Mouse (Mus musculus): Measurements from ENCODE around the gene Matk. TPM values are rescaled to one million over a fixed set of nuclear protein-coding genes. Genes with fewer than 3 reads are reported as not detected.

The Matk gene
- polyA plus RNA-seq, 1 experiment from 2014 or later: 37.6 TPM

DNA sequence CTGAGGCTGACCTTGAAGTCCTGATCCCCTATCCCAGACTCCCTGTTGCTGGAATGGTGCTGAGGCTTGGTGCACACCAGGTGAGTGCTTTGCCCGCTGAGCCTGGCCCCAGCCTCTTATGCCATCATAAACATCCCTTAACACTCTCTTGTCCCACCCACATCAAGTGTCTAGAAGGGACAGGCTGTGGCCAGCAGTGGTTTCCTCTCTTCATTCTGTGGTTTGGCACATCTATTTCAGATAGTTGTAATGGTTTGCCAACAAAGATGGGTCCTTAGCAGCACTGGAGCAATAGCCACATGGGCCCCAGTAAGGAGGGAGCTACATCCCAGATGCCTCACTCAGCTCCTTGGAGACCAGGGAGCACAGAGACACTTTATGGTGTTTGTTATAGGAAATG, 2.2 kb downstream of the Matk start:
- Histone ChIP-seq H3K9ac (replicated peaks; ENCODE audit: low read depth, low read length) (no peak overlapping the region), H3K27ac (ENCODE audit: low read depth, low read length) (no peak overlapping the region), H3K4me1 (ENCODE audit: control insufficient read depth, insufficient read depth, low read length) (peaks cover 18% of the 10 kb centered on the region), H3K4me2 (ENCODE audit: low read depth, low read length) (no peak overlapping the region), H3K27me3 (ENCODE audit: control insufficient read depth, insufficient read depth, low read length) (peaks cover 35% of the 10 kb centered on the region), H3K4me3 (ENCODE audit: low read depth, low read length) (no peak overlapping the region), H3K36me3 (ENCODE audit: control insufficient read depth, insufficient read depth, low read length) (0 out of 2 replicates have a peak, but pooled peaks cover 7% of the 10 kb centered on the region), H3K9me3 (ENCODE audit: control insufficient read depth, low read length) (no peaks in the 10 kb centered on the region)
- no peak for ATAC-seq (ENCODE audit: low read depth)
- WGBS: 50% methylated on average over 1 of the region's 1 CpGs

- Histone ChIP-seq H3K27me3 (ENCODE audit: control insufficient read depth, insufficient read depth, low read length) (peaks cover 31% of the 10 kb centered on the region), H3K36me3 (ENCODE audit: control insufficient read depth, insufficient read depth, low read length) (no peaks in the 10 kb centered on the region), H3K4me3 (ENCODE audit: low read depth, low read length) (peak overlapping the region; percentile 39), H3K4me2 (ENCODE audit: low read depth, low read length) (peak overlapping the region; percentile 79), H3K9me3 (ENCODE audit: control insufficient read depth, low read length) (no peaks in the 10 kb centered on the region), H3K4me1 (ENCODE audit: control insufficient read depth, insufficient read depth, low read length) (peaks cover 18% of the 10 kb centered on the region), H3K9ac (replicated peaks; ENCODE audit: low read depth, low read length) (peak overlapping the region; percentile 49), H3K27ac (ENCODE audit: low read depth, low read length) (no peak overlapping the region)
- ATAC-seq (ENCODE audit: low read depth): 0 out of 2 replicates have a peak, but pooled peaks have one; percentile 13
- 2% methylated on average over 62 of the region's 62 CpGs for WGBS
Observed at GRCm38 (mm10) chr10:81257158-81258039, 4.7 kb downstream of the Matk start.

GRCm38 (mm10) chr10:81259225-81259884, 6.6 kb downstream of the Matk start:
- Histone ChIP-seq H3K4me3 (ENCODE audit: low read depth, low read length) (no peak overlapping the region), H3K27me3 (ENCODE audit: control insufficient read depth, insufficient read depth, low read length) (peaks cover 28% of the 10 kb centered on the region), H3K27ac (ENCODE audit: low read depth, low read length) (no peak overlapping the region), H3K4me1 (ENCODE audit: control insufficient read depth, insufficient read depth, low read length) (0 out of 2 replicates have a peak, but pooled peaks cover 10% of the 10 kb centered on the region), H3K4me2 (ENCODE audit: low read depth, low read length) (no peak overlapping the region), H3K36me3 (ENCODE audit: control insufficient read depth, insufficient read depth, low read length) (peaks cover 8% of the 10 kb centered on the region), H3K9me3 (ENCODE audit: control insufficient read depth, low read length) (no peaks in the 10 kb centered on the region), H3K9ac (replicated peaks; ENCODE audit: low read depth, low read length) (0 out of 2 replicates have a peak overlapping the region, but pooled peaks have one; percentile 25)
- 36% methylated on average over 21 of the region's 21 CpGs for WGBS
- no peak for ATAC-seq (ENCODE audit: low read depth)

DNA sequence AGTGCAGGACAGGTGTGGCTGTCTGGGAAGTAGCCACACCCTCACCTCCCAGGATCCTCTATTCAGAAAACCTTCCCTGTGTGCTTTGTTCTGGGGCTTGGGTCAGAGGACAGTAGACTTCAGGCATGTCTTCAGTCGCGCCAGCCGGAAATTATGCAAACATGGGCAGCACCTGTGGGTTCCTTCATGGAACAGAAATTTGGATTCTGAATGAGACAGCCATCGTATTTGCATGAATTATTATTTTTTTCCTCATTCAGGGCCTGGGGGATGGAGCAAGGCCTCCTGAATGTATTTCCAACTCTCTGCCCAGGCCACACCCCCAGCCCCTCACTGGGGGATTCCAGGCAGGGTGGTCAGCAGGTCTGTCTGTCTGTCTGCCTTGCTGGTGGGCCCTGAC, 8.3 kb downstream of the Matk start:
- H3K4me2 ChIP-seq (ENCODE audit: low read depth, low read length): no peak overlapping the region
- WGBS: 92% methylated on average over 4 of the region's 4 CpGs
- no peaks in the 10 kb centered on the region for H3K9me3 ChIP-seq (ENCODE audit: control insufficient read depth, low read length)
- no peak overlapping the region for H3K27ac ChIP-seq (ENCODE audit: low read depth, low read length)
- no peak for ATAC-seq (ENCODE audit: low read depth)
- 0 out of 2 replicates have a peak, but pooled peaks cover 16% of the 10 kb centered on the region for H3K4me1 ChIP-seq (ENCODE audit: control insufficient read depth, insufficient read depth, low read length)
- no peak overlapping the region for H3K9ac ChIP-seq (replicated peaks; ENCODE audit: low read depth, low read length)
- H3K27me3 ChIP-seq (ENCODE audit: control insufficient read depth, insufficient read depth, low read length): peaks cover 25% of the 10 kb centered on the region
- no peak overlapping the region for H3K4me3 ChIP-seq (ENCODE audit: low read depth, low read length)
- H3K36me3 ChIP-seq (ENCODE audit: control insufficient read depth, insufficient read depth, low read length): peaks cover 19% of the 10 kb centered on the region

DNA sequence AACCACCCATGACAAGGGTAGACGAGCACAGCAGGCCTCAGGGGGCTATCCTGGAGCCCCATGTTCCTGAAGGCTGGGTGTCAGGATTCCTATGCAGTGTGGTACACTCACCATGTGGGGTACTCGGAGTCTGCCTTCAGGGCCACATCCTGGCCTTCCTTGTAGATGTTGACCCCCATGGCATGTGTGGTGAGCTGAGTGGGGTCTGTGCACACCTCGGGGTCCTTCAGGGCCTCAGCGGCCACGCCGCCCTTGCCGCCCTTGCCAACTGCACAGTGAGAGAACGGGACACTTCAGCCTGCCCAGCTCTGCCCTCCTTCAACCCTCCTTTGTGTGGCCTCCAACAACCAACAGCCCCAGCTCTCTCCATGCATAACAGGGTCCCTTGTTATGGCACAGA, 12.8 kb downstream of the Matk start:
- no peaks in the 10 kb centered on the region for H3K9me3 ChIP-seq (ENCODE audit: control insufficient read depth, low read length)
- no peak overlapping the region for H3K27ac ChIP-seq (ENCODE audit: low read depth, low read length)
- peaks cover 15% of the 10 kb centered on the region; the same call in 1 of the 2 replicates for H3K4me1 ChIP-seq (ENCODE audit: control insufficient read depth, insufficient read depth, low read length)
- H3K9ac ChIP-seq (replicated peaks; ENCODE audit: low read depth, low read length): 0 out of 2 replicates have a peak overlapping the region, but pooled peaks have one; percentile 22
- H3K27me3 ChIP-seq (ENCODE audit: control insufficient read depth, insufficient read depth, low read length): no peaks in the 10 kb centered on the region; the same call in 1 of the 2 replicates
- no peak for ATAC-seq (ENCODE audit: low read depth)
- H3K36me3 ChIP-seq (ENCODE audit: control insufficient read depth, insufficient read depth, low read length): peaks cover 19% of the 10 kb centered on the region
- no peak overlapping the region for H3K4me3 ChIP-seq (ENCODE audit: low read depth, low read length)
- 92% methylated on average over 8 of the region's 8 CpGs for WGBS
- H3K4me2 ChIP-seq (ENCODE audit: low read depth, low read length): peak overlapping the region; percentile 60; the same call in 1 of the 2 replicates

DNA sequence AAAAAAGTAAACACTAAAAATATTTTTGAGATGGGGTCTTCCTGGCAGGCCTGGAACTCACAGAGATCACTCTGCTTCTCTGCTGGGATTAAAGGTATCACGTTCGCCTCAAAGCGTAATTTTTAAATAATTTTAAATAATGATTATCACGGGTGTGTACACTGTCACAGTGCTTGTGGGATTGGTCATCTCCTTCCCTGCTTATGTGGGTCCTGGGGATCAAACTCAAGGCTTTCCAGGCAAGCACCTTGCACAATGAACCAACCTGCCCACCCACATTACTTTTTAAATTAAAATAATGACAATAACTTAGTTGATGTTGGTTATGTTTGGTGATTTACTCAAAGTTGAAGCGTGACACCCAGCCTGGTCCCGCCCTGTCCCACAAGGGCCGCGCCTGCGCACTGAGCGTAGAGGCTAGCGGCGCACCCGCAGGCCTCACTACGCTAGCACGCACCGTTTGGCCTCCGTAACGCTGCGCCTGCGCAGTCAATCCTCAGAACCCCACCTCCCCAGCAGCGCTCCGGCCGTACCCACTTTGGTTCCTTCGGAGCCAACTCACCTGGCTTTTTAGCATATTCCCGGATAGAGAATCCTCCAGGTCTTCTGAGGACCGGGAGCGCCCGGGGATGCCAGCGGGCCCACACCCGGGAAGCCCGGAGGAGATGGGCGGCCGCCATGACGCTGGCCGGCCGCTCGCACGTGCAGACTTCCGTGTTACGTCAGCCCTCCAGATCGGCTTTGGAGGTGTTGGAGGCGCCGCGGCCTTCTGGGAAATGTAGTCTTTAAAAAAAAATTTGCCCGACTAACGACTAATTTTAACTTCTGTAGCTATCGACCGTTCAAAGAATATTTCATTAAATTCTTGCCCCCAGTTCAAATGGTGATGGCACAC, 13.7 kb downstream of the Matk start, which contains the start of the genes Mrpl54 and Apba3:
Mrpl54 (minus strand) TSS at position 724 of the 895 bp plus-strand sequence.
Apba3 (plus strand) TSS at position 750 of the 895 bp plus-strand sequence.
- Histone ChIP-seq H3K4me2 (ENCODE audit: low read depth, low read length) (peak within 1 kb of the TSS; percentile 78), H3K9ac (replicated peaks; ENCODE audit: low read depth, low read length) (peak within 1 kb of the TSS; percentile 79), H3K36me3 (ENCODE audit: control insufficient read depth, insufficient read depth, low read length) (peaks cover 26% of the 10 kb centered on the region), H3K9me3 (ENCODE audit: control insufficient read depth, low read length) (no peaks in the 10 kb centered on the region), H3K4me3 (ENCODE audit: low read depth, low read length) (peak within 1 kb of the TSS; percentile 71), H3K4me1 (ENCODE audit: control insufficient read depth, insufficient read depth, low read length) (peaks cover 15% of the 10 kb centered on the region; the same call in 1 of the 2 replicates), H3K27me3 (ENCODE audit: control insufficient read depth, insufficient read depth, low read length) (no peaks in the 10 kb centered on the region), H3K27ac (ENCODE audit: low read depth, low read length) (peak within 1 kb of the TSS; percentile 88)
- peak; percentile 92 for ATAC-seq (ENCODE audit: low read depth)
- under 1% methylated on average over 48 of the region's 48 CpGs for WGBS

DNA sequence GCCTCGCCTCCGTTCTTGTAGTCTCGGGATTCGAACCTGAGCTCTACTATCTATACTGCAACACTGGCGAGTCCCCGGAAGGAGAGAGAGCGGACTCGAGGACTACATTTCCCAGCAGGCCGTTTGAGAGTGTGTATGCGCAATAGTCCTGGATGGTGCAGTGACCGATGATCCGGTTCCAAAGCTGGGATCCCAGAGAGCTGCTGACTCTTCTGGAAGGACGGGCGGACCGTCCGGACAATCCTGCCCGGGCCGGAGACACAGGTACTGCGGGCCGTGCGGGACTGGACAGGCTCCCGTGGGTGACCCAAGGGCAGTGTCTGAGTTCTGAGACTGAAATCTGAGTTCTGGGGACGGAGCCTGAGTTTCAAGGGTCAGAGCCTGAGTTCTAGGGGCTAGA, 15.3 kb downstream of the Matk start:
- Histone ChIP-seq H3K36me3 (ENCODE audit: control insufficient read depth, insufficient read depth, low read length) (peaks cover 26% of the 10 kb centered on the region), H3K27me3 (ENCODE audit: control insufficient read depth, insufficient read depth, low read length) (no peaks in the 10 kb centered on the region), H3K27ac (ENCODE audit: low read depth, low read length) (no peak overlapping the region), H3K9me3 (ENCODE audit: control insufficient read depth, low read length) (no peaks in the 10 kb centered on the region), H3K4me2 (ENCODE audit: low read depth, low read length) (peak overlapping the region; percentile 78), H3K4me1 (ENCODE audit: control insufficient read depth, insufficient read depth, low read length) (peaks cover 15% of the 10 kb centered on the region; the same call in 1 of the 2 replicates), H3K9ac (replicated peaks; ENCODE audit: low read depth, low read length) (peak overlapping the region; percentile 76), H3K4me3 (ENCODE audit: low read depth, low read length) (peak overlapping the region; percentile 66)
- WGBS: 4% methylated on average over 23 of the region's 23 CpGs
- peak; percentile 64; the same call in 1 of the 2 replicates for ATAC-seq (ENCODE audit: low read depth)

All from neural tube, embryonic 14.5 days (tissue).